Mouse (Mus musculus) hematopoietic multipotent progenitor cell, adult 10-12 weeks (in vitro differentiated cells): Measurements from ENCODE around the gene Etaa1. TPM values are rescaled to one million over a fixed set of nuclear protein-coding genes. Genes with fewer than 3 reads are reported as not detected.

Experiments
- polyA plus RNA-seq: library from polyadenylated mRNA; stranded (reverse); fragments of >175 nt; gene quantifications from 2 replicates; pipeline ENCODE4 v1.2.3, GENCODE M21; 2012; ENCODE audit warnings: low replicate concordance

The Etaa1 gene
- polyA plus RNA-seq: 1.1 and 1.5 TPM in 2 replicates

GRCm38 (mm10) chr11:17953231-17954134 lies at the start of gene Etaa1:
TSS of gene Etaa1 (minus strand) at chr11:17953875.

